Mouse (Mus musculus): ENCODE measurements around the gene Mid1. TPM values are rescaled to one million over a fixed set of nuclear protein-coding genes. Genes with fewer than 3 reads are reported as not detected.

The Mid1 gene
- total and polyA plus RNA-seq, 3 experiments, result 0.05 to 0.83 (median 0.12) TPM

DNA sequence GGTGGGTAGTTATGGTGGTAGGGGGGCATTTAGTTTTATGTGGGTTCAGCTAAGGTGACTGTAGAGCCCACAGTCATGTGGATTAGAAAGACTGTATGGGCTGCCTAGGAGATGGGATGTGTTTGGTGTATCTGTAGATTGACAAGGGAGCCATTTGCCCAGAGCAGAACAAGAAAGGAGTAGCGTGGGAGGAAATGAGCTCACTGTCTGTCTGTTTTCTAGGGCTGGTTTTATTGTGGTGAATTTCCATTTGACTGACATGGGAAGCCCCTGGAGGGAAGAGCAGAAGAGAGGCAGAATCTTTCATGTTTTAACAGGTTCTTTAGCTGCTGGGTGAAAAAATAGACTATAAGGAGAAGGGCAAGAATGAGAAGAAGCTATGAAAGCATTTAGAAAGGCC is 238.4 kb downstream of the Mid1 start:
- no peak for ATAC-seq (ENCODE audit: extremely low read depth, insufficient number of reproducible peaks, low FRiP score, poor library complexity, severe bottlenecking)
- Histone ChIP-seq H3K4me3 (ENCODE audit: low read depth, low read length) (no peak overlapping the region), H3K4me1 (ENCODE audit: insufficient read depth, low read depth, low read length) (no peaks in the 10 kb centered on the region), H3K27me3 (ENCODE audit: insufficient read depth, low read length) (peaks cover 6% of the 10 kb centered on the region; the same call in 1 of the 2 replicates), H3K9me3 (replicated peaks) (no peaks in the 10 kb centered on the region), H3K36me3 (replicated peaks) (no peaks in the 10 kb centered on the region)
- no peak for DNase-seq (ENCODE audit: low spot score)
- TF ChIP-seq GATA2 (IDR thresholded peaks at IDR 0.05; ENCODE audit: borderline replicate concordance, low read depth, low read length) (no peak), TAL1 (conservative IDR thresholded peaks at IDR 0.05; ENCODE audit: low read depth, low read length) (no peak), GATA1 (IDR thresholded peaks at IDR 0.05; ENCODE audit: borderline replicate concordance, low read length) (no peak), CTCF (IDR thresholded peaks at IDR 0.05; ENCODE audit: low read depth, low read length) (no peak), POLR2AphosphoS5 (IDR thresholded peaks at IDR 0.05; ENCODE audit: insufficient replicate concordance, low read depth, low read length) (no peak)

DNA sequence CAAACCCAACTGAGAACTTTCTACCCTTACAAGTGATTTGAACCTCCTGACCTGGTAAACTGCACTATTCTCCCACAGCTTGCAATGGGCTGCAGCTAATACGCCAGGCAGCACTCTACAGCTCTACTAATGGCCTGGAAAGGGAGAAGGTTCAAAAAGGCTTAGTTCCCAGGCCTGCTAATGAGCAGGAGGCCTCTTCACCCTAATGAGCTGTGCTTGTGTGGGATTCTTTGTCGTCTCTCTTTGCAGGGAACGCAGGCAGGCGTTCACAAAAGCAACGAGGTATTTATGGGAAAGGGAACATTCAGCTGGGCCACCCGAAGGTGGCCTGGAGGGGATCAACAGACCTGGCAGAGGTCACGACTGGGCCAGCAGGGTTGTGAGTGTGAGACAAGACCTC is 240.6 kb downstream of the Mid1 start:
- Histone ChIP-seq H3K4me1 (ENCODE audit: insufficient read depth, low read depth, low read length) (no peaks in the 10 kb centered on the region), H3K9me3 (replicated peaks) (no peaks in the 10 kb centered on the region), H3K27me3 (ENCODE audit: insufficient read depth, low read length) (peaks cover 6% of the 10 kb centered on the region; the same call in 1 of the 2 replicates), H3K36me3 (replicated peaks) (no peaks in the 10 kb centered on the region), H3K4me3 (ENCODE audit: low read depth, low read length) (no peak overlapping the region)
- no peak for TF ChIP-seq POLR2AphosphoS5 (IDR thresholded peaks at IDR 0.05; ENCODE audit: insufficient replicate concordance, low read depth, low read length)
- no peak for TF ChIP-seq GATA2 (IDR thresholded peaks at IDR 0.05; ENCODE audit: borderline replicate concordance, low read depth, low read length)
- no peak for TF ChIP-seq GATA1 (IDR thresholded peaks at IDR 0.05; ENCODE audit: borderline replicate concordance, low read length)
- TF ChIP-seq CTCF (IDR thresholded peaks at IDR 0.05; ENCODE audit: low read depth, low read length), result no peak
- TF ChIP-seq TAL1 (conservative IDR thresholded peaks at IDR 0.05; ENCODE audit: low read depth, low read length), result no peak
- no peak for ATAC-seq (ENCODE audit: extremely low read depth, insufficient number of reproducible peaks, low FRiP score, poor library complexity, severe bottlenecking)
- DNase-seq (ENCODE audit: low spot score), result no peak

DNA sequence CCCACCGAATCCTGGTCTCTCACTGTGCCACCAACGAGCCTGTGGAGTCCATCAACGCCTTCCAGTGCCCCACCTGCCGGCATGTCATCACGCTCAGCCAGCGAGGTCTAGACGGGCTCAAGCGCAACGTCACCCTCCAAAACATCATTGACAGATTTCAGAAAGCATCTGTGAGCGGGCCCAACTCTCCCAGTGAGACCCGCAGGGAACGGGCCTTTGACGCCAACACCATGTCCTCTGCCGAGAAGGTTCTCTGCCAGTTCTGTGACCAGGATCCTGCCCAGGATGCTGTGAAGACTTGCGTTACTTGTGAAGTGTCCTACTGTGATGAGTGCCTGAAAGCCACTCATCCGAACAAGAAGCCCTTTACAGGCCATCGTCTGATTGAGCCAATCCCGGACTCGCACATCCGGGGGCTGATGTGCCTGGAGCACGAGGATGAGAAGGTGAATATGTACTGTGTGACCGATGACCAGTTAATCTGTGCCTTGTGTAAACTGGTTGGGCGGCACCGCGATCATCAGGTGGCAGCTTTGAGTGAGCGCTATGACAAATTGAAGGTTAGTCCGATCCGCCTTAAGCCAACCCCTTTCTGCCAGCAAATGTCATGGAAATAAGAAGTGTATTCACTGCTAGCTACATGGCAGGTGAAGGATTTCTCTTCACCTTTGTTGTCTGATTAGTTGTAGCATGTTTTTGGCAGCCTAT is 242.3 kb downstream of the Mid1 start:
- DNase-seq (ENCODE audit: low spot score), result no peak

DNA sequence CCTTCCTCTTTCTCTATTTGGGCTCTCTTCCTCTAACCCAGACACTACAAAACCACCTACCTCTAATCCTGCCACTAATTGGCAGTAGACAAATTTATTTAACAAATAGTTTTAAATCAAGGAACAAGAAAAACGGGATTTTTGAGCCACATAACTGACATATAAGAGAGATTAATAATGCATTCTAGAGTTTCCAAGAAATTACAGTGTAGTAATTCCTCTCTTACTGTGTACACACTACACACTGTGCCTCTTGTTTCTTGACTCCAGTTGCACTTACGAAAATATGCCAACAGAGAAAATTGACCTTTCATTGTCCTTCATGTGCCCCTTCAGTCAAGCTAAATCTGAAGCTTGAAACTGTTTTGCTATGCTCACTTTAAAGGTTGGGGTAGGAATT is 245.9 kb downstream of the Mid1 start:
- H3K9me3 ChIP-seq (replicated peaks), result no peaks in the 10 kb centered on the region
- no peak for TF ChIP-seq CTCF (IDR thresholded peaks at IDR 0.05; ENCODE audit: low read depth, low read length)
- TF ChIP-seq TAL1 (conservative IDR thresholded peaks at IDR 0.05; ENCODE audit: low read depth, low read length), result no peak
- TF ChIP-seq POLR2AphosphoS5 (IDR thresholded peaks at IDR 0.05; ENCODE audit: insufficient replicate concordance, low read depth, low read length), result no peak
- TF ChIP-seq GATA2 (IDR thresholded peaks at IDR 0.05; ENCODE audit: borderline replicate concordance, low read depth, low read length), result no peak
- no peak for TF ChIP-seq GATA1 (IDR thresholded peaks at IDR 0.05; ENCODE audit: borderline replicate concordance, low read length)
- no peaks in the 10 kb centered on the region for H3K4me1 ChIP-seq (ENCODE audit: insufficient read depth, low read depth, low read length)
- no peak for DNase-seq (ENCODE audit: low spot score)
- ATAC-seq (ENCODE audit: extremely low read depth, insufficient number of reproducible peaks, low FRiP score, poor library complexity, severe bottlenecking), result no peak
- no peaks in the 10 kb centered on the region for H3K36me3 ChIP-seq (replicated peaks)
- no peak overlapping the region for H3K4me3 ChIP-seq (ENCODE audit: low read depth, low read length)
- H3K27me3 ChIP-seq (ENCODE audit: insufficient read depth, low read length), result peaks cover 6% of the 10 kb centered on the region; the same call in 1 of the 2 replicates

More for the DNA sequence above, 242.3 kb downstream of the Mid1 start:
- Histone ChIP-seq H3K27me3 (ENCODE audit: insufficient read depth, low read length) (peaks cover 6% of the 10 kb centered on the region; the same call in 1 of the 2 replicates), H3K4me3 (ENCODE audit: low read depth, low read length) (no peak overlapping the region), H3K36me3 (replicated peaks) (no peaks in the 10 kb centered on the region), H3K4me1 (ENCODE audit: insufficient read depth, low read depth, low read length) (no peaks in the 10 kb centered on the region), H3K9me3 (replicated peaks) (no peaks in the 10 kb centered on the region)
- ATAC-seq (ENCODE audit: extremely low read depth, insufficient number of reproducible peaks, low FRiP score, poor library complexity, severe bottlenecking), result no peak
- TF ChIP-seq TAL1 (conservative IDR thresholded peaks at IDR 0.05; ENCODE audit: low read depth, low read length) (no peak), GATA2 (IDR thresholded peaks at IDR 0.05; ENCODE audit: borderline replicate concordance, low read depth, low read length) (no peak), CTCF (IDR thresholded peaks at IDR 0.05; ENCODE audit: low read depth, low read length) (no peak), POLR2AphosphoS5 (IDR thresholded peaks at IDR 0.05; ENCODE audit: insufficient replicate concordance, low read depth, low read length) (no peak), GATA1 (IDR thresholded peaks at IDR 0.05; ENCODE audit: borderline replicate concordance, low read length) (no peak)

DNA sequence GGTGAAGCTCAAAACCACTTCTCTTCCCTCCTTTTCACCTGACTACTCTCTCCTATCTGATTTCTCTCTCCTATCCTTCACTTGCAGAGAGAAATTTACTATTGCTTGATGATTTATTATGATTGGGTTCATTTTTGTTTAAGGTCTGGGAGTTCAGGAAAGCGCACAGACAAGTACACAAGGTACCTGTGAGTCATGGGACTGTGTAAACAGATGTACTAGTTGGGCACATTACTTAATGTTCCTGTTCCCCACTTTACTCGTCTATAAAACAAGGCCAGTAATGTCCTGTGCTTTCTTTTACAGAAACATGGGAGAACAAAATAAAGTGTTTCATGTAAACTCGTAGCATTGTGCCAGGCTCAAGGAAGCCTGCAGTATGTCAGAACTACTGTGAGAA is 248.2 kb downstream of the Mid1 start:
- ATAC-seq (ENCODE audit: extremely low read depth, insufficient number of reproducible peaks, low FRiP score, poor library complexity, severe bottlenecking) (no peak), DNase-seq (ENCODE audit: low spot score) (no peak)
- Histone ChIP-seq H3K4me3 (ENCODE audit: low read depth, low read length) (no peak overlapping the region), H3K36me3 (replicated peaks) (no peaks in the 10 kb centered on the region), H3K9me3 (replicated peaks) (no peaks in the 10 kb centered on the region), H3K4me1 (ENCODE audit: insufficient read depth, low read depth, low read length) (no peaks in the 10 kb centered on the region), H3K27me3 (ENCODE audit: insufficient read depth, low read length) (no peaks in the 10 kb centered on the region)
- TF ChIP-seq POLR2AphosphoS5 (IDR thresholded peaks at IDR 0.05; ENCODE audit: insufficient replicate concordance, low read depth, low read length) (no peak), GATA1 (IDR thresholded peaks at IDR 0.05; ENCODE audit: borderline replicate concordance, low read length) (no peak), TAL1 (conservative IDR thresholded peaks at IDR 0.05; ENCODE audit: low read depth, low read length) (no peak)

DNA sequence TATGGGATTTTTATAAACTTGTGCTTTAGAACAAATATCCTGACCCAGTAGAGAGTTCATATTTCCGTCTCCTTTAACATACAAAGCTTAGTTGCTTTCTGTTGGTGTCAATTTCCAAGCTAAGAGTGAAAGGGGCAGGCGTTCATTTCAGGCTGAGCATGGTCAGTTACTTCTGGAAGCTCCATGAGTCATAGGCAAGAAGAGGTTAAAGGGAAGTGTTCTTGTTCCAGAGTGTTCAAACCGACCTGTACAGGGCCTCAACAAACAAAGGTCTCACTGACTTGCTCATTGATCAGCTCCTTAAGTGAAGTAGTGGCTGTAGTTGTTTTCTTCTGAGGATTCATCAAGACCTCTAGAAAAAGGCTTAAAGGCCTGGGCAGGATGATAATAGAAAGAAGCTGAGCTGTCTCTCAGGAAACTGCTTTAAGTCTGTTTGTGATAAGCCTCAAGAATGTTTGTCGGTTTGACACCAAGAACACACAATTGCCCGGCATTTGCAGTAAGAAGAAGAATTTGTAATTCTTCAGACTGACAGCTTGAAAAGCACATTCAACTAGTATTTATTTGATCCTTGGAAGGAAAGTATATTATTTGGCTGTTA is 252.2 kb downstream of the Mid1 start:
- no peak for ATAC-seq (ENCODE audit: extremely low read depth, insufficient number of reproducible peaks, low FRiP score, poor library complexity, severe bottlenecking)

More for the DNA sequence above, 252.2 kb downstream of the Mid1 start:
- no peaks in the 10 kb centered on the region for H3K4me1 ChIP-seq (ENCODE audit: insufficient read depth, low read depth, low read length)
- H3K9me3 ChIP-seq (replicated peaks), result no peaks in the 10 kb centered on the region
- H3K36me3 ChIP-seq (replicated peaks), result no peaks in the 10 kb centered on the region
- DNase-seq (ENCODE audit: low spot score), result no peak
- no peaks in the 10 kb centered on the region for H3K27me3 ChIP-seq (ENCODE audit: insufficient read depth, low read length)
- H3K4me3 ChIP-seq (ENCODE audit: low read depth, low read length), result no peak overlapping the region
- TF ChIP-seq POLR2AphosphoS5 (IDR thresholded peaks at IDR 0.05; ENCODE audit: insufficient replicate concordance, low read depth, low read length) (no peak), GATA1 (IDR thresholded peaks at IDR 0.05; ENCODE audit: borderline replicate concordance, low read length) (no peak), GATA2 (IDR thresholded peaks at IDR 0.05; ENCODE audit: borderline replicate concordance, low read depth, low read length) (no peak), TAL1 (conservative IDR thresholded peaks at IDR 0.05; ENCODE audit: low read depth, low read length) (no peak), CTCF (IDR thresholded peaks at IDR 0.05; ENCODE audit: low read depth, low read length) (no peak)
